Mouse (Mus musculus) bone marrow, adult 2 months (tissue): ENCODE results near the gene Aph1b. TPM values are rescaled to one million over a fixed set of nuclear protein-coding genes. Genes with fewer than 3 reads are reported as not detected.
"Not testable (repeated sequence)": the region's sequence is repeated elsewhere in the genome, so short reads cannot be mapped to it uniquely, and the experiment has no call there.

Source experiments
- H3K27ac ChIP-seq: fragments of 200-500 bp; 2 replicates; pipeline ENCODE4 v1.5.1; 2012; ENCODE audit warnings: low read depth, mild to moderate bottlenecking, control low read depth, inconsistent platforms, low read length; ENCODE audit not compliant: control insufficient read depth, poor library complexity, insufficient read depth
- H3K4me1 ChIP-seq: fragments of 200-500 bp; 2 replicates; pipeline ENCODE4 v1.6.1; 2011; ENCODE audit warnings: low read length; ENCODE audit not compliant: control insufficient read depth, insufficient read depth
- H3K4me3 ChIP-seq: fragments of 200-500 bp; replicated peaks from 2 replicates; pipeline ENCODE3; 2011; ENCODE audit warnings: mild to moderate bottlenecking, low read depth, low read length, control low read depth; ENCODE audit not compliant: control insufficient read depth
- CTCF ChIP-seq: fragments of 200-500 bp; IDR thresholded peaks from 2 replicates; pipeline ENCODE4 v1.5.1; 2011; ENCODE audit warnings: low read length, control low read depth; ENCODE audit not compliant: control insufficient read depth, insufficient read depth
- POLR2A ChIP-seq: fragments of 200-500 bp; IDR thresholded peaks from 2 replicates; pipeline ENCODE4 v1.6.1; 2011; ENCODE audit warnings: low read depth, mild to moderate bottlenecking, control low read depth, low read length, borderline replicate concordance; ENCODE audit not compliant: control insufficient read depth
- WGBS: fragments of 180-500 bp; shearing (Covaris S2); methylation state at CpG from one replicate; pipeline ENCODE4 v1.1.7; 2018; 5-methylcytosine and 5-hydroxymethylcytosine counted together
- polyA plus RNA-seq: library from polyadenylated mRNA; stranded (reverse); fragments of >200 nt; gene quantifications from 2 replicates; pipeline ENCODE4 v1.2.4, GENCODE M21; 2011; ENCODE audit warnings: low replicate concordance; ENCODE audit not compliant: missing spikeins, insufficient read depth, insufficient read length

The Aph1b gene
- polyA plus RNA-seq, 1 experiment: 5.0 TPM

DNA sequence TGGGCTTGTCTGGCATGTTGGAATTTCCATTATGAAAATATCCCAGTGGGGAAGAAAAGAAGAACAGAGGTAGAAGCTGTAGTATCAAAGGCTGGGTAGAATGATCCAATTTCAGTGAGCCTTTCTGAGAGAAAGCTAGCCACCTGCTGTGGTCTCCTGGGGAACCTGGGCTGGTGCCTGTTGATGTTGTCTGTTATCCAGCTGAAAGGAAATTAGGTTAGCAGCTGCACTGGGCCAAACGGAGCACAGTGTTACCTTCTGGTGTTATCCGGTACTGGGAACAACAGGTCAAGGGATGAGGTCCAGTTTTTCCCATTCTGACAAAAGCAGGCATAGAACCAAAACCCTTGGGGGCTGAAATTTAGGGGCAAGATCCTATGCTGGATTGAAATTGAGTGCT lies 18.1 kb upstream of the Aph1b start:
- 76% methylated on average over 2 of the region's 2 CpGs for WGBS
- no peak for TF ChIP-seq CTCF
- no peak for TF ChIP-seq POLR2A
- no peaks in the 10 kb centered on the region for H3K4me1 ChIP-seq
- no peak overlapping the region for H3K27ac ChIP-seq
- no peak overlapping the region for H3K4me3 ChIP-seq

DNA sequence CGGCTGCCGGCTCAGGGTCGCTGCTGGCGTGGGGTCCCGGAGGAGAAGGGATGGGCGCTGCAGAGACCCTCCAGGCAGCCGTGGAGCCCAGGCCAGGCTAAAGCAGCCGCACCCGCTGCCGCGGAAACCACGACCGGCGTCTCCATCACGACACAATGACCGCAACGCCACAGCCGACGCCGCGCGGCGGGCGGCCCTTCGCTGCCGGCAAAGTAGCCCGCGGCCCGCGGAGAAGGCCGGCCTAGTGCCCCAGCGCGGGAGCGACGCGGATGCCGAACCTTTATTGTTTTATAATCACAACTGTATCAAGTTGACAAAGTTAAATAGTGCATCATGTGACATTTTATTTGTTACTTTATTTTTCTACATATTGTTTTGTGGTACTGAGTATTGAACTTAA lies 10.7 kb upstream of the Aph1b start:
- 7% methylated on average over 32 of the region's 37 CpGs for WGBS
- H3K4me1 ChIP-seq, H3K27ac ChIP-seq, H3K4me3 ChIP-seq: not testable (repeated sequence)

DNA sequence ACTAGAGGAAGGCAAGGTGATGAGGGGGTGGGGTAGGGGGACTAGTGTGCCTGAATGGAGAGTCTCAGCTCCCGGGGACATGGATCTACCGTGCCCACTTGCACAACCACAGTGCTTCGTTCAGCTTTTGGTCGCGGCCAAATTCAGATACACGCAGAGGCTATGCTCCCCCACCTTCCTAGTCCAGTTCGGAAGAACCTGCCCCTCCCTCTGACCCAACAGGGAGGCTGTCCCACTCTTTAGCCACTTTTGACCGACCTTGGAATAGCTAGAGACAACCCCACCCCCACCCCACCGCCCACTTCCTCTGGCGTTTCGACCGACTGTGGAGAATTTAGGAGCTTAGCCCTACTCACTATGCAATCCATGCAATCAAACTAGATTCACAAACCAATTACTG lies 6.7 kb upstream of the Aph1b start:
- TF ChIP-seq POLR2A: no peak
- no peak for TF ChIP-seq CTCF
- Histone ChIP-seq H3K4me3 (no peak overlapping the region), H3K27ac (no peak overlapping the region), H3K4me1 (no peaks in the 10 kb centered on the region; the same call in 1 of the 2 replicates)
- 50% methylated on average over 12 of the region's 12 CpGs for WGBS

DNA sequence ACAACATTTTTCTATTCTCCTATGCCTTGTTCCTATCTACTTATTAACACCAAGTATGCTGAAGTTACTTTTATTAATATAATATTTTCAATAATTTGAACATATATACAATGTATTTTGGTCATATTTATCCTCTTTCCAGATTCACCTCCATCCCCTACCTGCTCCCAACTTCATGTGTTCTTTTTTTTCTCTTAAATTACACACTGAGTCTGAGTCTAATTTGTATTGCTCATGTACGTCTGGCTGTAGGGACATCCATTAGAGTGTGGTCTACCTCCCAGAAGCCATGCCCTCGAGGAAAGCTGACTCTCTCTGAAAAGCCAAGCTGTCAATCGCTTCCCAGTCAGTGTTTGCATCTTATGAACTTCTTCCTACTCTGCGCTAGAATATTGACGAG lies 1.4 kb upstream of the Aph1b start, which contains the start of gene Gm10647:
TSS of gene Gm10647 (plus strand) at position 301 of the 400 bp plus-strand sequence.
- H3K27ac ChIP-seq: peak within 1 kb of the TSS; percentile 95
- TF ChIP-seq POLR2A (no peak), CTCF (no peak)
- 81% methylated on average over 5 of the region's 5 CpGs for WGBS

DNA sequence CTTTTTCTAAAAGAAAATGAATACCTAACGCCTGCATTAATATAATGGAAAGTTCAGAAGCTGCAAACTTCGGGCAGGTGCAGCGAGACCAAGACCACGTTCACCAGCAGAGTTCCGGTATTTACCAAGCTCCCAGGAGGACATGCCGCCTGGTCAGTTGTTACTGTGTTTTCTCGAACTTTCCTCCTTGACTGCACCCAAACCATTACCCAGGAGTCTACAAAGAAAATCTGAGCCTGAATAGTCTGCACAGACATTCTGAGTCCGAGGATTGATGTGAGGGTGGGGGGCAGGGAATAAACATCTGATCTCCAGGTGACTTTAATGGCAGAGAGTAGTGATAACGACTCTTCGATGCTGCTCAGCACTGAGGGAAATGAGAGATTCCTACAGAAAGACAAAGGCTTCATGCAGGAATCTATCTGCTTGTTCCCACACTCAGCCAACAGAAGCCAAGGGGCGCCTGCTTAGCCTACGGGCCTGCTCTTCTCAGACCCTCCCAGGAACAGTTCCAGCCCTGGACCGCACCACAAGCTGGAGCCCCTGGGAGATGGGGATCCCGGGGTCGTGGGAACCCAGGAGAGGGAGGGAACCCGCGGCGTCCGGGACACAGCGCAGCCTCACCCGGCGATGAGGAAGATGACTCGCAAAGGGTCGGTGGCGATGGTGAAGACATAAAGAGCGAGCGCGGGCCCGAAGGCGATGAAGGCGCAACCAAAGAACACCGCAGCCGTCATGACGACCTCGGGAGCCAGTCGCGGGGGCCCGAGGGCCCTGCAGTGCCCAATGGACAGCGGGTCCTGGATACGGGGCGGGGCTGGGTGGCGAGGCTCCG lies 444 bp downstream of the Aph1b start:
- WGBS: 5% methylated on average over 43 of the region's 43 CpGs
- Histone ChIP-seq H3K4me3 (peak overlapping the region; percentile 95), H3K27ac (peak overlapping the region; percentile 95), H3K4me1 (no peaks in the 10 kb centered on the region; the same call in 1 of the 2 replicates)
- no peak; the same call in 1 of the 2 replicates for TF ChIP-seq POLR2A
- TF ChIP-seq CTCF: no peak

More for the DNA sequence above, 1.4 kb upstream of the Aph1b start, which contains the start of gene Gm10647:
- H3K4me3 ChIP-seq: peak within 1 kb of the TSS; percentile 95
- no peaks in the 10 kb centered on the region; the same call in 1 of the 2 replicates for H3K4me1 ChIP-seq

DNA sequence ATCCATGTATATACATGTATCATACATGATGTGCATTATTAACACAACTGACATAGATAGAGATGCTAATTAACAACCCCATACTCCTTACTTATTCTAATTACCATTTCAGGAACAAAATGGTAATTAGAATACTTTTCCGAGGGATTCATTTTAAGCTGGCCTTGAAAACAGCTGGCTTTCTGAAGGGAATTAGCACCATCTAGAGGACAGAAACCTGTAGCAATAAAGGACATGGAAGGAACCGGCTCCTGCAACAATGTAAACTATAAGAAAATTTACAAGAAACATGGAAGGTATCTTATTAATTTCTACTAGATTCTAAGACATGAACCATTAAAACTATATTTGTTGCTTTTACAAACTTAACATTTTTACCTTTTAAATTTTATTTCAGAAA lies 7.5 kb downstream of the Aph1b start:
- H3K27ac ChIP-seq: no peak overlapping the region
- H3K4me3 ChIP-seq: no peak overlapping the region
- H3K4me1 ChIP-seq: no peaks in the 10 kb centered on the region; the same call in 1 of the 2 replicates
- TF ChIP-seq CTCF: no peak
- TF ChIP-seq POLR2A: no peak
- 13% methylated on average over 2 of the region's 2 CpGs for WGBS

DNA sequence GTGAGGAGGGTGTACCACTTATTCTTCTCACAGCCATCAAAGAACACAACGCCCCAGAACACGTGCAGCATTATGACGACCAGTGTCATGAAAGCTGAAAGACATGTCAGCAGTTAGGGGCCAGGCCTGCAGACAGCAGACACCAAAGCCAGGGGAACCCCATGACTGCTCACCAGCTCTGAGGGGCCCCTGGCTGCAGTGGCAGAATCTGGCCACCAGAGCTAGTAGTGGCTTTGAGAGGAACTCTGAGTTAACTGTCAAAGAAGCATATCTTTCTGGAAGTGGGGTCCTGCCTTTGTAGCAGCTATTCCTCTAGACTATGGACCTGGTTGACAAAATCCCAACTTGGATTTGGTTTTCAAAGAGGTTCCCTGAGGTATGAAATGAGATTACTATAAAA lies 10.7 kb downstream of the Aph1b start:
- TF ChIP-seq CTCF: peak; percentile 8; the same call in 1 of the 2 replicates
- WGBS: 44% methylated on average over 1 of the region's 3 CpGs
- H3K27ac ChIP-seq, H3K4me1 ChIP-seq, H3K4me3 ChIP-seq: not testable (repeated sequence)

DNA sequence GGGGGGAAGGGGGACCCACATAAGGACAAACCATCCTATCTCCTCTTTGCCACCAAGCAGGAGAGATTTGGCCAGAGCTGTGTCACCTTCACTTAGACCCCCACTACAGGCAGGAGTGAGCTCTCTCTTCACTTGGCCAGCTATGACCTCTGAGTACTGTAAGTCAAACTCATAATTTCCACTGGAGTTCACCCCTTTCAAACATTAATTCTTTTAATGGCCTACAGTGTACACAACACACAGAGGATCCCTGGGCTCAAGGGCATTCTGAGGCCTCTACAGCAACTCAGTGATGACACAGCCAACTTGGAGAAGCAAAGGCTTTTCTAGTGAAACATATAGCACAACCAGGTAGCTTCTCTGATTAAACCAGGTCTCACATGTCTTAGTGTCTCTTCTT lies 24.6 kb downstream of the Aph1b start:
- no peak overlapping the region for H3K27ac ChIP-seq
- H3K4me3 ChIP-seq: no peak overlapping the region
- no peaks in the 10 kb centered on the region for H3K4me1 ChIP-seq
- TF ChIP-seq POLR2A: no peak
- TF ChIP-seq CTCF: no peak

DNA sequence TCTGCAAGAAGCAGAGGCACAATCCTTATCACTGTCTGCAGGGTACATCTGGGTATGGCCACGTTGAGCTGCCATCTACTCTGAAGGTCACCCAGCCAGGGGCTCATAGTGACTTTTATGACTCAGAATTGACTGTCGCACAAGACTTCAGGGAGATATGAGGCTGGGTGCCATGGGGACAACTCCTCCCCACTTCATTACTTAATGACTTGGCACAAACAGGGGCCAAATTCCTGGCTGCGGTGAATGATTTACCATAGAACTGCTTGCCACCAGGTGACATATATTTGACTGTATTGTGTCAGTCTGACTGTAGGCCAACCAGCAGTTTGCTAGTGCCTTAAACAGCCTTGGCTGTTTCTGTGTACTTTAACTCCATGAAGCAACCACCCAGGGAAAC lies 26.0 kb downstream of the Aph1b start:
- no peak for TF ChIP-seq POLR2A
- no peak for TF ChIP-seq CTCF
- 63% methylated on average over 3 of the region's 3 CpGs for WGBS
- no peak overlapping the region for H3K4me3 ChIP-seq
- no peaks in the 10 kb centered on the region for H3K4me1 ChIP-seq
- no peak overlapping the region for H3K27ac ChIP-seq
